Mouse (Mus musculus) adrenal gland, adult 8-10 months (tissue): ENCODE measurements around the gene Hoxc10. TPM values are rescaled to one million over a fixed set of nuclear protein-coding genes. Genes with fewer than 3 reads are reported as not detected.

Experiments used
- DNase-seq: peaks from one replicate; pipeline ENCODE4 v3.0.0; 2022
- total RNA-seq, 4 experiments: library from RNA; stranded (reverse); gene quantifications; 2 replicates each; pipeline ENCODE4 v1.2.4; 2022

Gene Hoxc10
- total RNA-seq, 4 experiments from 2014 or later = 0.12 to 0.17 TPM; not detected in 2

GRCm38 (mm10) chr15:102990461-102991397, 24.1 kb downstream of the Hoxc10 start, which contains the start of gene Hoxc8:
Hoxc8 (plus strand) TSS chr15:102990607.
- DNase-seq = no peak

- no peak for DNase-seq
These were observed 25.2 kb downstream of the Hoxc10 start for GRCm38 (mm10) chr15:102991782-102992181.

GRCm38 (mm10) chr15:102992206-102992605, 25.6 kb downstream of the Hoxc10 start:
- no peak for DNase-seq

DNA sequence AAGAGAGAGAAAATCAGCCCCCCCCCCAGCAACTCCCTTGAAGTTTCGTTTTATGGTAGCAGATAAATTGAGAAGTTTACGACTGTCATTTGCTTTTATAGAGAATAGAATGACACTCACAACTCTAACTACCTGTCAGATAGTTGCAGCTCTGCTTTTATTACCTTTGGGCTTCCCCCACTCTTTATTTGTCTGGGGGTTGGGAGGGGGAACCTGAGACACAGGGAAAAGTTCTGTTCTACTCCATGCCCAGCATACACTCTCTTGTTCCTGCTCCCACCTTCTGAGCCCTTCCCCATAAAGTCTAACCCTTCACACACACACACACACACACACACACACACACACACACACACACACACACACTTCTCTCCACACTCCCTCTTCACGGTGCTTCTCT, 26.3 kb downstream of the Hoxc10 start:
- DNase-seq = no peak

GRCm38 (mm10) chr15:102996548-102996947, 30.0 kb downstream of the Hoxc10 start:
- DNase-seq = no peak

- no peak for DNase-seq
These were observed 30.8 kb downstream of the Hoxc10 start for GRCm38 (mm10) chr15:102997431-102997830.

DNA sequence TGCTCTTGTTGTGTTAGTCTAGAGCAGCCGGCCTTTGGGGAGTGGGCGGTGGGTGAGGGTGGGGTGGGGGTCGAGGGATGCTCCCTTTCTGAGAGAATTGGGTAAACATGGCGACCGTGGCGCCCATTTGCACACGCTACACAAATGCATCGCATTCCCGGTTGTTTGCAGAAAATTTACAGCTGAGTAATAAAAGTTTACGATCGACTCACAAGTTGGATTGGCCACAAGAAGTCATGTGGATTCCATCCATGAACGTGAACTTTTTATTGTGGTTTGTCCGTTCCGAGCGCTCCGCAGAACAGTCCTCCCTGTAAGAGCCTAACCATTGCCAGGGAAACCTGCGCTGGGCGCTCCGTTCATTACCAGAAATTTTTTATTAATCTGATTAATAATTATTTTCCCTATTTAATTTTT, 31.4 kb downstream of the Hoxc10 start, which contains the start of gene Hoxc6:
Hoxc6 (plus strand) TSS at position 319 of the 417 bp plus-strand sequence.
- DNase-seq = no peak

GRCm38 (mm10) chr15:102998608-102999182, 32.1 kb downstream of the Hoxc10 start:
- no peak for DNase-seq

DNA sequence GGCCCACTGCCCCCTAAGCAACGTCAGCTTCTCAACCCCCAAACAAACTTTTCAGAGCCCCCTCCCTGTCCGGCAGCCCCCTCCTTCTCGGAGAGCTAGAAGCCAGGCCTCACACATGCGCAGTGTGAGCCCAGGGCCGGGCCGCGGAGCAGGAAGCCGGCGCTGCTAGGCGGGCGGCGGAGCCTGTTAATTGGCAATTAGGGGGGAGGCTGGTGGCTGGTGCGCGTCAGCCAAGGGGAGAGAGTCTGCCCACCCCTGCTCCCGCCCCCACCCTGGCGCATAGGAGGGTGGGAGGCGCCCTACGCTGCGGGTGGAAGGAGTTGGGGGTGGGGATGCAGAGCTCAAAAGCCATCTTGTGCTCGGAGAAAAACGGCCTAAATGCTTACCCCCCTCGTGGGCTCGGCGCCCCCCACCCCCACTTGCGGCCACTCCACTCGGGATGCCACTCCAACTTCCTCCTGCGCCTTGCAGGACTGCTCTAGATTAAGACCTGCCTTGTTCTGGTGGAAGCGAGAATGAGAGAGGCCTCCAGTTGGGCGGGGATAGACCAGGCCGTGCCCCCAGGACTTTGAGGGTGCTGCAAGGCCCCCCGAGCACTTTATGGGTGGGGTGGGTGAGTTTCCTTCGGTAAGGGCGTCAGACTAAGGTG, 32.7 kb downstream of the Hoxc10 start:
- DNase-seq = peak; percentile 91

DNA sequence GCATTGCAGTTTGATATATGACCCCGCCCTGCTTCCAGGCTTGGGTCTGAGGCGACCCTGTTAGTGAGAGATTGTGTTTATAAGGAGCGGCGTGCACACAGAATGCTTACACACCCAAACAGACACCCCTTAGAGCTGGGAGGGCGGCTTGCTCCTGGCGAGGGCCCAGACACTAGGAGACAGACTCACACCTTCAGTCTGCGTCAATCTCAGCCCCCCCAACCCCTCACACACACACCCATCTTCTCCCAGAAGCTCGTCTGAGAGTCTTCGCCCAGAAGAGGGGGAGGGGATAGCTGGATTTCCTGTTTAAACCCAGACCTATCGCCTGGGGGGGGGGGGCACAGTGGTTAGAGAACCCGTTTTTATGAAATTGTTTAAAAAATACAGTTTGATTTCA, 33.4 kb downstream of the Hoxc10 start:
- no peak for DNase-seq

DNA sequence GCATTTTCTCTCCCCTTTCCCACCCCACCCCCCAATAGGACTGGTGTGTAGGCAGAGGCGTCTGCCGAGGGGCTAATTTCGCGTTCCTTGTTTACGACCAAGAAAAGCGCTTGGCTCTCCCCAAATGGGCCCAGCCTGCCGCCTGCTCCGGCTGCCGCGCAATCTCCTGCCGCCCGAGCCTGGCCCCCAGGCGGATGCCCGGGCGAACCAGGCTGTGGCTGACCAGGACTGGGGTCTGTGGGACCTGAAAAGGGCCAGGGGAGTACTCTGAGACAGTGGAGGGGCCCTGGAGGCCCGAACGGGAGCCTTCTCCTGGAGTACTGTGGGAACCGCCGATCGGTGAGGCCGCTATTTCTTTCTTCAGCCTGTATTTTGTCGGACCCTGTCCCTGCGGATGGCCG, 33.9 kb downstream of the Hoxc10 start:
- no peak for DNase-seq

- no peak for DNase-seq
These were observed 34.8 kb downstream of the Hoxc10 start for GRCm38 (mm10) chr15:103001370-103001769.

DNA sequence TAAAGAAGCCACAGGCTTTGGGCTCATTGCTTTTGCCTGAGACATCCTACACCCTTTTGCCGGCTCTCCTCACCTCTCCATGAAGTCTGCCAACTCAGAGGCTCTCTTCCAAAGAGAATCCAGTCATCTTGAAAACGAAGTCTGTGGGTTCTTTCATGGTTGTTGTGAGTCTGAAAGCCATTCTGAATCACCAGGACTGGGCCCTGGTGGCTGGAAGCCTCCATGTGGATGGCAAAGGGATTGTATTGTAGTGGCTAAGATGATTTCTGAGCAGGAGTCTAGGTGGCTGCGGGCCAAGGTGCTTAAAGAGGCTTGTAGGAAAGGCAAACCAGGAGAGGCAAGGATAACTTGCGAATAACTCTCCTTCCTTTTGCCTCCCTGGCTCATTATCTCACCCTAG, 35.6 kb downstream of the Hoxc10 start:
- no peak for DNase-seq

GRCm38 (mm10) chr15:103002821-103003448, 36.3 kb downstream of the Hoxc10 start:
- no peak for DNase-seq

DNA sequence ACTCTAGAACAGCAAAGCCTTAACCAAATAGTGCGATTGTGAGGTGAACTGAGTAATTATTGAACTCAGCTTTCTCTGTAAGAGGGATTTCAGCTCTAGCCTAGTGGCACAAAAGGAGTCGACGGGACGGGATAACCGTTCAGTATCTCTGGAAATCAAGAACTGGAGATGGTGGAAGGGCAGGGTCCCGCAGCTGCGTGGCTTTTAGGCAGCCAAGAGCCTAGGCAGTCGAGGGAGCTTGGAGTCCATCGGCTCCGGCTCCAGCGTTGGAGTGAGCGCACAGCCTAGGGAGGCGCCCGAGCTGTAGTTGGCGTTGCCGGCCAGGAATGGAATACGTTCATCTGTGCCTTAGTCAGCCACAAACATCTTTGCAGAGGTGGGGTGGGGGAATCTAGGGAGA, 38.7 kb downstream of the Hoxc10 start:
- no peak for DNase-seq

DNA sequence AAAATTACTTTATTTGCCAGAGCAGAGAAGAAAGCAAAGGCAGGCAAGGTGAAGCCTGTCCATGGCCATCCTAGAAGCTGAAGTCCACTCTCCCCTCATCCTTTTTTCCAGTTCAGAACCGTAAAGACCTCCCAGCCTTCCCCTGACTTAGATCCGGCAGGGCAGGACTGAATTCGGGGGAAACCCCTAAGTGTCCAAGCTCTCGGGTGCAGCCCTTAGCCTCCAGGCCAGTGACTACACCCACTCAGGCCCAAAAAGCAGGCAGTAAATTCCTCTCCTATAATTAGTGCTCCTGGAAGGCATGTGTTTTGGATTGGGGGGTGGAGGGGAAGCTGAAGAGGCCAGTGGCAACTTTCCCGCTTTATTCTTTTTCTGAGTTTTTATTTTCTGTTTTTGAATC, 39.2 kb downstream of the Hoxc10 start:
- no peak for DNase-seq

GRCm38 (mm10) chr15:103006326-103006725, 39.7 kb downstream of the Hoxc10 start:
- no peak for DNase-seq

GRCm38 (mm10) chr15:103009265-103010111, 42.9 kb downstream of the Hoxc10 start:
- DNase-seq = no peak

- no peak for DNase-seq
These were observed 43.7 kb downstream of the Hoxc10 start for GRCm38 (mm10) chr15:103010112-103010846.

DNA sequence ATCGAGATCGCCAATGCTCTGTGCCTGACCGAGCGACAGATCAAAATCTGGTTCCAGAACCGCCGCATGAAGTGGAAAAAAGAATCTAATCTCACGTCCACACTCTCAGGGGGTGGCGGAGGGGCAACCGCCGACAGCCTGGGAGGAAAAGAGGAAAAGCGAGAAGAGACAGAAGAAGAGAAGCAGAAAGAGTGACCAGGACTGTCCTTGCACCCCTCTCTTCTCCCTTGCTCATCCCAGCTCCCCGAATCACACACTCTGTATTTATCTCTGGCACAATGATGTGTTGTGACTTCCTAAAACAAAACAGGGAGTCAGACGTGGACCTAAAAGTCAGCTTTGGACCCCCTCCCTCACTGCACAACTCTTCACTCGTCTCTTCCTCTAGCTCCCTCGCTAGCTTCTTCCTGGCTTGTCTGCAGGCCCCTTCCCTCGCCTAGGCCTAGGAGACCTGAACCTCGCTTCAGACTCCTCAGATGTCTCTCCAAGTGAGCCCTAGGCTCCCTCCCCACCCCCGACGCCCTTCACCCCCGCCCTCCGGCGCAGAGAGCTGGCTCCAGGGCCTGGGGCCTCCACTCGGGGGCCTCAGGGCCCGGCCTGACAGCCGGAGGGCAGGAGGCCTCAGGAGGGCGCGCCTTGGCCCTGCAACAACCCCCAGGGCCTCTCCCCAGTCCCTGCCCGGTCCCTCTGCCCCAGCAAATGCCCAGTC, 44.4 kb downstream of the Hoxc10 start:
- DNase-seq = no peak
